Mouse (Mus musculus) stomach, embryonic 14.5 days (tissue): ENCODE measurements around the gene Fibp. TPM values are rescaled to one million over a fixed set of nuclear protein-coding genes. Genes with fewer than 3 reads are reported as not detected.
"Not testable (repeated sequence)": the region's sequence is repeated elsewhere in the genome, so short reads cannot be mapped to it uniquely, and the experiment has no call there.

Experiments
- ATAC-seq: fragments of 200-750 bp; cut with Nextera tagmentation; 2 replicates; pipeline ENCODE4 v1.8.0; 2017; ENCODE audit warnings: low read depth, moderate TSS enrichment; ENCODE audit not compliant: insufficient number of reproducible peaks, insufficient read depth, low FRiP score
- H3K27ac ChIP-seq: fragments of 300-500 bp; sonication (generic); 2 replicates; pipeline ENCODE4 v1.5.1; 2014; ENCODE audit warnings: mild to moderate bottlenecking, low read length, moderate library complexity, mixed read lengths
- H3K27me3 ChIP-seq: fragments of 300-500 bp; sonication (generic); 2 replicates; pipeline ENCODE4 v1.6.1; 2014; ENCODE audit warnings: low read length, control low read depth, mixed read lengths; ENCODE audit not compliant: control insufficient read depth, insufficient read depth
- H3K36me3 ChIP-seq: fragments of 300-500 bp; sonication (generic); 2 replicates; pipeline ENCODE4 v1.6.1; 2014; ENCODE audit warnings: mild to moderate bottlenecking, control low read depth, low read length, moderate library complexity, mixed read lengths; ENCODE audit not compliant: control insufficient read depth, insufficient read depth
- H3K4me1 ChIP-seq: fragments of 300-500 bp; sonication (generic); 2 replicates; pipeline ENCODE4 v1.6.1; 2014; ENCODE audit warnings: low read length, control low read depth, mixed read lengths; ENCODE audit not compliant: control insufficient read depth, insufficient read depth
- H3K4me2 ChIP-seq: fragments of 300-500 bp; sonication (generic); replicated peaks from 2 replicates; pipeline ENCODE4 v1.6.1; 2014; ENCODE audit warnings: low read depth, low read length, control low read depth
- H3K4me3 ChIP-seq: fragments of 300-500 bp; sonication (generic); 2 replicates; pipeline ENCODE4 v1.5.1; 2014; ENCODE audit warnings: low read depth, low read length, control low read depth
- H3K9ac ChIP-seq: fragments of 300-500 bp; sonication (generic); replicated peaks from 2 replicates; pipeline ENCODE4 v1.6.1; 2014; ENCODE audit warnings: low read depth, mild to moderate bottlenecking, control low read depth, low read length, moderate library complexity, mixed read lengths
- H3K9me3 ChIP-seq: fragments of 300-500 bp; sonication (generic); 2 replicates; pipeline ENCODE4 v1.6.1; 2016; ENCODE audit warnings: low read depth, low read length, control low read depth; ENCODE audit not compliant: control insufficient read depth
- WGBS: fragments of 180-500 bp; shearing (Covaris S2); extraction: QIAGEN DNeasy Blood & Tissue Kit; methylation state at CpG from one replicate; pipeline ENCODE4 v1.1.7; 2014; 5-methylcytosine and 5-hydroxymethylcytosine counted together
- polyA plus RNA-seq: library from polyadenylated mRNA; unstranded; fragments of >200 nt; fragmentation: Nextera tagmentation; extraction: Ambion mirVana; gene quantifications from 2 replicates; pipeline ENCODE4 v1.2.1, GENCODE M21; 2014

Fibp gene
- polyA plus RNA-seq, 1 experiment from 2014 or later, result 130 TPM

GRCm38 (mm10) chr19:5490898-5491708 lies 30.7 kb downstream of the Fibp start:
- under 1% methylated on average over 59 of the region's 59 CpGs for WGBS
- ATAC-seq, result no peak
- Histone ChIP-seq H3K4me1 (peaks cover 20% of the 10 kb centered on the region), H3K27me3 (no peaks in the 10 kb centered on the region), H3K27ac (peak overlapping the region; percentile 99), H3K9me3 (no peaks in the 10 kb centered on the region), H3K36me3 (peaks cover 33% of the 10 kb centered on the region), H3K4me2 (peak overlapping the region; percentile 61), H3K9ac (peak overlapping the region; percentile 97), H3K4me3 (peak overlapping the region; percentile 99)

- WGBS, result 84% methylated on average over 4 of the region's 4 CpGs
- H3K36me3 ChIP-seq, result peaks cover 41% of the 10 kb centered on the region
- 0 out of 2 replicates have a peak, but pooled peaks cover 11% of the 10 kb centered on the region for H3K4me1 ChIP-seq
These were observed 32.2 kb downstream of the Fibp start for GRCm38 (mm10) chr19:5492641-5493040.

GRCm38 (mm10) chr19:5493301-5493721 lies 32.9 kb downstream of the Fibp start:
- not testable (repeated sequence) for H3K27me3 ChIP-seq, H3K27ac ChIP-seq, H3K9me3 ChIP-seq, H3K9ac ChIP-seq, ATAC-seq, H3K4me3 ChIP-seq, H3K4me2 ChIP-seq
- Histone ChIP-seq H3K36me3 (peaks cover 41% of the 10 kb centered on the region), H3K4me1 (0 out of 2 replicates have a peak, but pooled peaks cover 11% of the 10 kb centered on the region)
- WGBS, result 75% methylated on average over 9 of the region's 9 CpGs

More at GRCm38 (mm10) chr19:5492641-5493040, 32.2 kb downstream of the Fibp start:
- no peaks in the 10 kb centered on the region for H3K27me3 ChIP-seq
- H3K4me2 ChIP-seq, result no peak overlapping the region
- H3K9me3 ChIP-seq, result no peaks in the 10 kb centered on the region
- H3K4me3 ChIP-seq, result no peak overlapping the region
- H3K9ac ChIP-seq, result no peak overlapping the region
- no peak for ATAC-seq
- H3K27ac ChIP-seq, result no peak overlapping the region

- H3K4me1 ChIP-seq, result 0 out of 2 replicates have a peak, but pooled peaks cover 6% of the 10 kb centered on the region
- WGBS, result 82% methylated on average over 3 of the region's 3 CpGs
- H3K27me3 ChIP-seq, result no peaks in the 10 kb centered on the region
- no peak overlapping the region for H3K27ac ChIP-seq
- peaks cover 41% of the 10 kb centered on the region for H3K36me3 ChIP-seq
- no peak for ATAC-seq
- no peak overlapping the region for H3K4me3 ChIP-seq
- no peak overlapping the region for H3K9ac ChIP-seq
- H3K4me2 ChIP-seq, result no peak overlapping the region
- no peaks in the 10 kb centered on the region for H3K9me3 ChIP-seq
These were observed 33.9 kb downstream of the Fibp start for GRCm38 (mm10) chr19:5494314-5494713.

- peaks cover 41% of the 10 kb centered on the region for H3K36me3 ChIP-seq
- H3K27ac ChIP-seq, result no peak overlapping the region
- no peak overlapping the region for H3K9ac ChIP-seq
- 74% methylated on average over 12 of the region's 12 CpGs for WGBS
- H3K9me3 ChIP-seq, result no peaks in the 10 kb centered on the region
- H3K27me3 ChIP-seq, result no peaks in the 10 kb centered on the region
- H3K4me3 ChIP-seq, result no peak overlapping the region
- ATAC-seq, result no peak
- H3K4me2 ChIP-seq, result no peak overlapping the region
- 0 out of 2 replicates have a peak, but pooled peaks cover 2% of the 10 kb centered on the region for H3K4me1 ChIP-seq
These were observed 35.1 kb downstream of the Fibp start for GRCm38 (mm10) chr19:5495353-5496051.

GRCm38 (mm10) chr19:5496052-5496370 lies 35.6 kb downstream of the Fibp start:
- peaks cover 41% of the 10 kb centered on the region for H3K36me3 ChIP-seq

DNA sequence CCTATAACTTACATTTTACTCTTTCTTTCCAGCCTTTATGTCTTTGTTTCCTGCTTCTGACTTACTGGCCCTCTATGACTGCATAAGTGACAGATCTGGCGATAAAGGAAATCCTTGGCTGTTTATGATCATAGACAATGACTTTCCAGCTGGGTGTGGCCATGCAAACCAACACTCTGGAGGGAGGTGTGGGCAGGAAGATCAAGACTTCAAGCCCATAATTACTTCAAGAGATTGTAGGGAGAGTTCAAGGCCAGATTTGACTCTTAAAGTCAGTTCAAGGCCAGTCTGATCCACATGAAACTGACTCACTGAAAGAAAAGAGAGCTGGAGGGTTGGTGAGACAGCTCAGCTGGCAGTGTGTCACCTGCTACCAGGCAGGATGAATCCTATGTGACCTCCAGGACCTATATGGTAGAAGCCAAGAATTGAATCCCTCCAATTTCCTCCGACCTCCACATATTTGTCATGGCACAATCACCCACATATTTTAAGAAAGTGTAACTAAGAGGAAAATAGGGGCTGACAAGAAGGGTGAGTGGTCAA lies 40.0 kb downstream of the Fibp start:
- Histone ChIP-seq H3K27ac (no peak overlapping the region), H3K36me3 (peaks cover 16% of the 10 kb centered on the region), H3K9ac (no peak overlapping the region), H3K4me1 (no peaks in the 10 kb centered on the region), H3K9me3 (no peaks in the 10 kb centered on the region), H3K4me2 (no peak overlapping the region), H3K27me3 (no peaks in the 10 kb centered on the region), H3K4me3 (no peak overlapping the region)
- 84% methylated on average over 2 of the region's 2 CpGs for WGBS
- ATAC-seq, result no peak

More at GRCm38 (mm10) chr19:5496052-5496370, 35.6 kb downstream of the Fibp start:
- 85% methylated on average over 16 of the region's 16 CpGs for WGBS
- H3K27ac ChIP-seq, result no peak overlapping the region
- H3K4me1 ChIP-seq, result 0 out of 2 replicates have a peak, but pooled peaks cover 2% of the 10 kb centered on the region
- no peak overlapping the region for H3K4me2 ChIP-seq
- no peak overlapping the region for H3K9ac ChIP-seq
- no peaks in the 10 kb centered on the region for H3K9me3 ChIP-seq
- no peak for ATAC-seq
- H3K4me3 ChIP-seq, result no peak overlapping the region
- no peaks in the 10 kb centered on the region for H3K27me3 ChIP-seq

- 62% methylated on average over 17 of the region's 17 CpGs for WGBS
- Histone ChIP-seq H3K4me2 (no peak within 1 kb of the TSS), H3K9ac (no peak within 1 kb of the TSS), H3K9me3 (no peaks in the 10 kb centered on the region), H3K4me1 (no peaks in the 10 kb centered on the region), H3K36me3 (no peaks in the 10 kb centered on the region), H3K4me3 (no peak within 1 kb of the TSS), H3K27me3 (no peaks in the 10 kb centered on the region), H3K27ac (no peak within 1 kb of the TSS)
- no peak for ATAC-seq
These were observed 43.3 kb downstream of the Fibp start, which contains the start of gene 1700020D05Rik for GRCm38 (mm10) chr19:5503687-5504086. 1700020D05Rik (minus strand) TSS chr19:5503787.
